Mouse (Mus musculus) liver, embryonic 13.5 days (tissue): Measurements from ENCODE around the gene Mtnr1a. TPM values are rescaled to one million over a fixed set of nuclear protein-coding genes. Genes with fewer than 3 reads are reported as not detected.

Source experiments
- ATAC-seq: fragments of 200-750 bp; cut with Nextera tagmentation; 2 replicates; pipeline ENCODE4 v1.8.0; 2017; ENCODE audit warnings: low read depth, mild to moderate bottlenecking, moderate number of reproducible peaks, moderate library complexity
- DNase-seq: peaks from one replicate; pipeline ENCODE4 v3.0.0; 2022
- H3K27ac ChIP-seq: fragments of 300-500 bp; sonication (generic); 2 replicates; pipeline ENCODE4 v1.5.1; 2015; ENCODE audit warnings: moderate library complexity, mild to moderate bottlenecking, inconsistent platforms
- H3K27me3 ChIP-seq: fragments of 300-500 bp; sonication (generic); 2 replicates; pipeline ENCODE4 v1.6.1; 2015; ENCODE audit warnings: mild to moderate bottlenecking, inconsistent platforms
- H3K36me3 ChIP-seq: fragments of 300-500 bp; sonication (generic); 2 replicates; pipeline ENCODE4 v1.6.1; 2015; ENCODE audit warnings: mild to moderate bottlenecking, inconsistent platforms
- H3K4me1 ChIP-seq: fragments of 300-500 bp; sonication (generic); replicated peaks from 2 replicates; pipeline ENCODE4 v1.6.1; 2015; ENCODE audit warnings: inconsistent platforms
- H3K4me2 ChIP-seq: fragments of 300-500 bp; sonication (generic); 2 replicates; pipeline ENCODE4 v1.6.1; 2015; ENCODE audit warnings: inconsistent platforms, mild to moderate bottlenecking, moderate library complexity
- H3K4me3 ChIP-seq: fragments of 300-500 bp; sonication (generic); replicated peaks from 2 replicates; pipeline ENCODE4 v1.5.1; 2015; ENCODE audit warnings: mild to moderate bottlenecking, inconsistent platforms
- H3K9ac ChIP-seq: fragments of 300-500 bp; sonication (generic); 2 replicates; pipeline ENCODE4 v1.6.1; 2015; ENCODE audit warnings: mild to moderate bottlenecking, inconsistent platforms
- H3K9me3 ChIP-seq: fragments of 300-500 bp; sonication (generic); replicated peaks from 2 replicates; pipeline ENCODE4 v1.6.1; 2016; ENCODE audit warnings: inconsistent platforms
- WGBS: fragments of 180-500 bp; shearing (Covaris S2); methylation state at CpG from one replicate; pipeline ENCODE4 v1.1.7; 2015; ENCODE audit not compliant: insufficient replicate concordance; 5-methylcytosine and 5-hydroxymethylcytosine counted together
- polyA plus RNA-seq: library from polyadenylated mRNA; unstranded; fragments of >200 nt; fragmentation: Nextera tagmentation; extraction: Ambion mirVana; gene quantifications from 2 replicates; pipeline ENCODE4 v1.2.1, GENCODE M21; 2015

Mtnr1a gene
- polyA plus RNA-seq, 1 experiment from 2014 or later, result not detected

- 0 out of 2 replicates have a peak overlapping the region, but pooled peaks have one; percentile 10 for H3K4me3 ChIP-seq
- no peak for DNase-seq
Measured at GRCm38 (mm10) chr8:45110064-45110812, 41.3 kb downstream of the Mtnr1a start.

GRCm38 (mm10) chr8:45110813-45111104 lies 41.8 kb downstream of the Mtnr1a start:
- 34% methylated on average over 5 of the region's 5 CpGs for WGBS
- no peak for DNase-seq
- H3K27me3 ChIP-seq, result peaks cover 8% of the 10 kb centered on the region; the same call in 1 of the 2 replicates
- no peak overlapping the region for H3K27ac ChIP-seq
- H3K4me1 ChIP-seq, result no peaks in the 10 kb centered on the region
- H3K9ac ChIP-seq, result no peak overlapping the region
- no peak overlapping the region for H3K4me2 ChIP-seq
- H3K36me3 ChIP-seq, result no peaks in the 10 kb centered on the region
- no peaks in the 10 kb centered on the region for H3K9me3 ChIP-seq
- H3K4me3 ChIP-seq, result no peak overlapping the region
- no peak for ATAC-seq

More at GRCm38 (mm10) chr8:45110064-45110812, 41.3 kb downstream of the Mtnr1a start:
- Histone ChIP-seq H3K9me3 (no peaks in the 10 kb centered on the region), H3K4me2 (peak overlapping the region; percentile 37; the same call in 1 of the 2 replicates), H3K27ac (no peak overlapping the region), H3K27me3 (peaks cover 8% of the 10 kb centered on the region; the same call in 1 of the 2 replicates), H3K4me1 (no peaks in the 10 kb centered on the region), H3K36me3 (no peaks in the 10 kb centered on the region), H3K9ac (no peak overlapping the region)
- 4% methylated on average over 16 of the region's 16 CpGs for WGBS
- ATAC-seq, result no peak

GRCm38 (mm10) chr8:45111820-45112219 lies 42.9 kb downstream of the Mtnr1a start:
- Histone ChIP-seq H3K27ac (no peak overlapping the region), H3K4me3 (no peak overlapping the region), H3K9me3 (no peaks in the 10 kb centered on the region), H3K4me2 (no peak overlapping the region), H3K27me3 (peaks cover 8% of the 10 kb centered on the region; the same call in 1 of the 2 replicates), H3K9ac (no peak overlapping the region), H3K4me1 (no peaks in the 10 kb centered on the region), H3K36me3 (no peaks in the 10 kb centered on the region)
- ATAC-seq (no peak), DNase-seq (no peak)
- 58% methylated on average over 5 of the region's 5 CpGs for WGBS

GRCm38 (mm10) chr8:45117588-45117987 lies 48.7 kb downstream of the Mtnr1a start:
- H3K4me3 ChIP-seq, result no peak overlapping the region
- 58% methylated on average over 3 of the region's 3 CpGs for WGBS
- ATAC-seq, result no peak
- no peaks in the 10 kb centered on the region for H3K27me3 ChIP-seq
- no peaks in the 10 kb centered on the region for H3K4me1 ChIP-seq
- H3K4me2 ChIP-seq, result no peak overlapping the region
- no peak for DNase-seq
- no peak overlapping the region for H3K27ac ChIP-seq
- H3K9ac ChIP-seq, result no peak overlapping the region
- H3K9me3 ChIP-seq, result no peaks in the 10 kb centered on the region
- H3K36me3 ChIP-seq, result no peaks in the 10 kb centered on the region

GRCm38 (mm10) chr8:45125680-45126079 lies 56.7 kb downstream of the Mtnr1a start:
- H3K9ac ChIP-seq, result no peak overlapping the region
- ATAC-seq (no peak), DNase-seq (no peak)
- no peak overlapping the region for H3K27ac ChIP-seq
- no peaks in the 10 kb centered on the region for H3K36me3 ChIP-seq
- no peaks in the 10 kb centered on the region for H3K9me3 ChIP-seq
- H3K4me1 ChIP-seq, result no peaks in the 10 kb centered on the region
- no peaks in the 10 kb centered on the region for H3K27me3 ChIP-seq
- no peak overlapping the region for H3K4me2 ChIP-seq
- no peak overlapping the region for H3K4me3 ChIP-seq
- 70% methylated on average over 5 of the region's 5 CpGs for WGBS

Other genes with a start within 250 kb of the Mtnr1a start
- 0.84 and 1.2 TPM in 2 replicates for gene Fat1, start 133.7 kb upstream of the Mtnr1a start, polyA plus RNA-seq
- 7.6 and 9.7 TPM in 2 replicates for gene F11, start 192.9 kb downstream of the Mtnr1a start, polyA plus RNA-seq
- gene Klkb1, start 225.7 kb downstream of the Mtnr1a start, polyA plus RNA-seq, result 2.2 and 2.5 TPM in 2 replicates
- gene Gm45753, start 239.3 kb downstream of the Mtnr1a start, polyA plus RNA-seq, result 3.9 and 5.3 TPM in 2 replicates